Mouse (Mus musculus): ENCODE data around the gene Osbpl10.
A peak's percentile ranks its signal among the peaks of the same experiment; 100 is the strongest.
"Not testable (repeated sequence)": the region's sequence is repeated elsewhere in the genome, so short reads cannot be mapped to it uniquely, and the experiment has no call there.

Osbpl10 gene

GRCm38 (mm10) chr9:115229145-115229544, 250.8 kb downstream of the Osbpl10 start:
- DNase-seq = no peak

DNA sequence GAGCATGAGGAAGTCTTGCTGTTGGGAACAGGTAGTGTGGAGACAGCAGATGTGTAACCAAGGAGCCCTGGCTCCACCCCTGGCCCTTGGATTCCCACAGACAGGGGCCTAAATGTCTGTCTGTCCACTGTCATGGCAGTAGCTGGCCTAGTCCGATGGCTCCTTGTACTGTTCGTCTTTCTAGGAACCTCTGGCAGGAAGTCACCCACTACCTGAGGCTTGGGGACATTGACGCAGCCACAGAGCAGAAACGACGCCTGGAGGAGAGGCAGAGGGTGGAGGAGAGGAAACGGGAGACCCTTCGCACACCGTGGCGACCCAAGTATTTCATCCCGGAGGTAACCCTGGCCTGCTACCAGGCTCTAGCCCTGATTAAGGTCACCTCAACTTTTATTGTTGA, 251.3 kb downstream of the Osbpl10 start:
- DNase-seq = no peak

DNA sequence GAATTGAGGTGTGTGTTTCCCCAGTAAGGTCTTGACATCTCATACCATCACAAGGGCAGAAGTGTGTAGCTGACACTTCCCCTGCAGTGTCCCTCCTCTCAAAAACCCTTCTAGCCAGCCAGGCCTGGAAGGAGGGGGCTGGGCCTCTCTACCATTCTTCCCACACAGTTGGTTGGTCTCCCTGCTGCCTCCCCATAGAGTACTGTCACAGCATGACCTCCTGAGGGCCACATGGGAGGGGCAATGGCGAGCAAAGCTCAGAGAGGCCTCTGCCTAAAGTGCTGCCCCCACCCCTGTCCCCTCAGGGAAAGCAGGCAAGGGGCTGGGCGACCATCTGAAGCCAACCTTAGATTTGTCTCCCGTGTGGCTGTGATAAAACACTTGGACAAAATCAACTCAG, 251.8 kb downstream of the Osbpl10 start:
- DNase-seq = no peak

- no peak for DNase-seq
These were observed 253.1 kb downstream of the Osbpl10 start for GRCm38 (mm10) chr9:115231476-115231875.

GRCm38 (mm10) chr9:115233721-115234120, 255.4 kb downstream of the Osbpl10 start:
- DNase-seq = no peak

GRCm38 (mm10) chr9:115234561-115234960, 256.2 kb downstream of the Osbpl10 start:
- no peak for DNase-seq

GRCm38 (mm10) chr9:115236352-115236841, 258.0 kb downstream of the Osbpl10 start:
- DNase-seq = peak; percentile 51 to 64

GRCm38 (mm10) chr9:115237943-115238342, 259.6 kb downstream of the Osbpl10 start:
- no peak for DNase-seq

GRCm38 (mm10) chr9:115239861-115240260, 261.5 kb downstream of the Osbpl10 start:
- no peak for DNase-seq

- DNase-seq = no peak
These were observed 265.3 kb downstream of the Osbpl10 start for GRCm38 (mm10) chr9:115243630-115244029.

GRCm38 (mm10) chr9:115245092-115245491, 266.7 kb downstream of the Osbpl10 start:
- DNase-seq = no peak

DNA sequence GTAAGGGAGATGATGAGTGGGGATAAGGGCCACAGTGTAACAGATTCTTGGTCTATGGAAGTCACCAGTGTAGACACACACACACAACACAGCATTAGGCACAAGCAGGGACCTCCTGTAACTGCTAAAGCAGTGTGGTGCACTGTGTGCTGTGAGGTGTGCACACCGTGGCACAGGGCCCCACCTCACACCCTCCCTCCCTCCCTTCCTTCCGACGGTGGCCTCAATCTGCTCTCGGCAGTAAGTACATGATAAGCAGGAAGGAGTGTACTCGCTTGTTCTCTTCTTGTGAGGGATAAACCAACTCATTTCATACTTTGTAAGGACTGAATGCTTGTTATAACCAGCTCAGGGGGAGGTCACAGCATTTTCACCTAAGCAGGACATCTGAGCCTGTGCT, 270.8 kb downstream of the Osbpl10 start:
- DNase-seq = no peak

- no peak for DNase-seq
These were observed 279.4 kb downstream of the Osbpl10 start for GRCm38 (mm10) chr9:115257733-115258286.

GRCm38 (mm10) chr9:115259866-115260265, 281.5 kb downstream of the Osbpl10 start:
- no peak for DNase-seq

- no peak for DNase-seq
These were observed 282.1 kb downstream of the Osbpl10 start for GRCm38 (mm10) chr9:115260464-115260863.

- no peak for DNase-seq
These were observed 283.1 kb downstream of the Osbpl10 start for GRCm38 (mm10) chr9:115261456-115261855.

DNA sequence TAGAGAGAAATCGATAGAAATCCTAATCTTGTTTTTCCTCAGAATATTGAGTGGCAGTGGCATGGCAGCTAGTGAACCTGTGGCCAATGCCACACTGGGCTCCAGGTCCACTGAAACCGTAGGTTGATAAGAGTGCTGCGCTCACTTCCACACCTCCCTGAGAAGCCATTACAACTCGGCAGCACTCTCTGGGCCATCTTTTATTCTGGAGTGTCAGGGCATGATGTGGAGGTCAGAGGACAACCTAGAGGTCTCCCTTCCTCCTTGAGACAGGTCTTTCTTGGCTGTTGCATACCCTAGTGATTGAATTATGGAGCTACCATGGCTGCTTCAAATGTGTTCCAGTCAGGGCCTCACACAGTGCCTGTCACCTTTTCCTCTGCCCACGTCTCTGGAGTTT, 283.5 kb downstream of the Osbpl10 start:
- DNase-seq = no peak

GRCm38 (mm10) chr9:115271556-115271955, 293.2 kb downstream of the Osbpl10 start:
- DNase-seq = no peak

DNA sequence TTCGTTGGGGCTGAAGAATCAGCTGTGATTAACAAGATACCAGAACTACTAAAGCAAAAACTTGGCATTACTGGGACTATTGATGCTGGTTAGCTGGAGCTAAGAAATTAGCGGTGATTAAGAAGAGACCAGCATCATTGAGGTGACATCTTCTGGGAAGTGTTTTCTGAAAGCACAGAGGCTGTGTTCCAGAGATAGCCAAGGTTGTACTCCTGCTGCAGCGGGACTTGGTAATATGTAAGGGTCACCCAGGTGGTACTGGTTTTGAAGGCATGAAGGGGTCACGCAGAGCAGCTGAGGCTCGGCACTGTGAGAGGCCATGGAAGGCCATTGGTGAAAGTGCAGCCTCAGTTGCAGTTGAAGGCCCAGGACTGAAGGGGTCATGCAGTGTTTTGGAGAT, 294.1 kb downstream of the Osbpl10 start:
- DNase-seq = not testable (repeated sequence)

DNA sequence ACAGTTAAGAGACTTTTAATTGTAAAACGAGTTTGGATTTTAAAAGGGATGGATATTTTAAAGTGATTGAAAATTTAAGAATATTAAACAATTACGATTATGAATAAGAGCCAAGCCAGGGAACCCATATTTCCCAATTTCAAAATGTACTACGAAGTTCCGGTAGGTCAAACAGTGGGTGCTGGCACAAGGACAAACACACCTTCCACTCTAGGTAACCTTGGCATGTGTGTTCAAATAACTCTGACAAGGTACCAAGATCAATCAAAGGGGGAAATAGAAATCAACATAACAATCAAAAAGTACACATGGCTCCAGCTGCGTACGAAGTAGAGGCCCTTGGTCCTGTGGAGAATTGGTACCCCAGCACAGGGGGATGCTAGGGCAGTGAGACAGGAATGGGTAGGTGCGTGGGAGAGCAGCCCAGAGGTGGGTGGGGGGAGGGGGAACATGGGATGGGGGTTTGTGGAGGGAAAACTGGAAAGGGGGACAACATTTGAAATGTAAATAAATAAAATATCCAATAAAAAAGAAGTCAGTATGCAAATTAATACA, 294.8 kb downstream of the Osbpl10 start:
- DNase-seq = no peak

DNA sequence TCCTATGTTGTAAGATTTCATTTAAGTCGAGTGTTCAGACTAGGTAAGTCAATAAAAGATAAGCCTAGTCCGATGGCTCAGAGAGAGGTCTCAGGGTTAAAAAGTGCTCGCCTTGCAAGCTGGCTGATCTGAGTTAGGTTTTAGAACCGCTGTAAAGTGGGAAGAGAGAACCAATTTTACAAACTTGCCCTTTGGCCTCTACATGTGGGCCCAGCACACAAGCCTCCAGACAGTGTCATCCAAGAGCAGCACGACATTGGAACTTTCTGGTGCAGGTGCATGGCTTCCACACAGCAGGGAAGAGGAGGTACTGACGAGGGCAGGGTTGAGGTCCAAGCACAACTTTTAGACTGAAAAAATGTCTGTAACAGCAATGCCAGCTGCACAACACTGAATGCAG, 296.4 kb downstream of the Osbpl10 start:
- DNase-seq = no peak

DNA sequence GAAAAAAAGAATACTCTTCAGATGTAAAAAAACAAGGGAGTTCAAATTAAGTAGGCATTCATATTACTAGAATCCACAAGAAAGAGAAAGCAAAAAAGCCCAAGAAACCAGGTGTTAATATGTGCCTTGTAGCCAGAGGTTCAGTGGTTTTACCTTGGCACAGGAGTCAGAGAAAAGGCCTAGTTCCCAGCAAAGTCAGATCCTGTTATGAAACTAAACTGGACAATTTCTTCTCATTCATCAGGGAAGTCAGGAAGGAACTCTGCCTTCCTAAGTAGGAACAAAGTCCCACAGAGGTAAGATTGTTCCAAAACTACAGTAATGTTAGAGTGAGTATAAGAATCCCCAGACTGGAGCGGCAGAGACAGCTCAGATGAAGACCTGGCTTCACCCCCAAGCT, 300.3 kb downstream of the Osbpl10 start:
- DNase-seq = no peak
